Mouse (Mus musculus) thymus, postnatal 10 days (tissue): Measurements from ENCODE around the gene Gdf7.

Source experiments
- DNase-seq, 2 experiments: peaks; one replicate each; pipeline ENCODE4 v3.0.0; 2021; ENCODE audit warnings: low spot score in 2 of 2

The Gdf7 gene

DNA sequence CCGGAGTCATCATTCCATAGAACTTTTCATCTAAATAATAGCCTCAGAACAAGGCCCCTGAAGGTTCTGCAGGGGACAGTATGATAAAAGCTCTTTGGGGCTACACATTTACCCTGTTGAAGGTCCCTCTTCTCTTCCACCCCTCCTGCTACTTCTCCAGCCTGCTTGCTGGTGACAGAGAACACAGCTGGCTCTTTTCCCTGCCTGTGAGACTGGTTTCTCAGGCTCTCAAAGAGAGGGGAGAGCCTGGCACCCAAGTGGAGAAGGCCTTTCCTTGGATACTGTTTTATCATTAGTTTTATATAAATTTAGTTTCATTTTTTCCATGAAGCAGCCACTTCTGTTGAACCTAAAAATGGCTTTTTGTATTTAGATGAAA, 25.9 kb upstream of the Gdf7 start:
- no peak for DNase-seq

DNA sequence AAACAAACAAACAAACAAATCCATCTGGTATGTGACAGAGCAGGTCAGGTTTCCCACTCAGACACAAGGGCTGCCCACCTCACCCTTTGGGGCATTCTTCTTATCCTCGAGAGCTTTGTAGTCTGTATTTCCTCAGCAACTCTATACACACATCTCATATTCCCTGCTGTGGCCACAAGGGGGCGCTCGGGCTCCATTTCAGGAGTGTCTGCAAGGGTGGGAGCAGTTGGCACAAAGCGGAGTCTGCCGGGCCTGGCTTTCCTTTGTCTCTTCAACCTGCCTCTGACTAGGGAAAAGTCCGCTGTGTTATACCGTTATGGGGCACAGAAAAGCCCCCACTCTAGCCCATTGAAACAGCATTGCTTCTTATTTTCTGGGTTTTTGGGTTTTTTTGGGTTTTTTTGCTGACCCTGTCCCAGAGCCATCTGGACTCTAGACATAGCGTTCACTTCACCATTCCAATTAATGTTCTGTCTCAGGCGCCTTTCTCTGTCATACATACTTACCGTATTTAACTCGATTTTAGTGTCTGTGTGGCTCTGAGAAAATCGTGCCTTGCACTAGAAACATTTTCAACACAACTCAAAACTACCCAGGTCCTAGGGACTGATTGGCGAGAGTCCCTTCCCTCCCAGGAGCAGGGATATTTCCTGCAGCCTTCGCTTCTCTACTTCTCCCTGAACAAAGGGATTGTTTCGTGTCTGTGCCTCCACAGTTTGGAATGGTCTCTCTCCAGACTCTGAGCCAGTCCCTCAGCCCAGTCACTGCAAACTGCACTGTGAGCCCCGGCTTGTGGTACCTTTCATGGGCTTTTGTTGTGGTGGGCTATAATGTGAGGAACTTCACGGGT, 25.3 kb upstream of the Gdf7 start:
- DNase-seq, result peak; percentile 70 to 90

DNA sequence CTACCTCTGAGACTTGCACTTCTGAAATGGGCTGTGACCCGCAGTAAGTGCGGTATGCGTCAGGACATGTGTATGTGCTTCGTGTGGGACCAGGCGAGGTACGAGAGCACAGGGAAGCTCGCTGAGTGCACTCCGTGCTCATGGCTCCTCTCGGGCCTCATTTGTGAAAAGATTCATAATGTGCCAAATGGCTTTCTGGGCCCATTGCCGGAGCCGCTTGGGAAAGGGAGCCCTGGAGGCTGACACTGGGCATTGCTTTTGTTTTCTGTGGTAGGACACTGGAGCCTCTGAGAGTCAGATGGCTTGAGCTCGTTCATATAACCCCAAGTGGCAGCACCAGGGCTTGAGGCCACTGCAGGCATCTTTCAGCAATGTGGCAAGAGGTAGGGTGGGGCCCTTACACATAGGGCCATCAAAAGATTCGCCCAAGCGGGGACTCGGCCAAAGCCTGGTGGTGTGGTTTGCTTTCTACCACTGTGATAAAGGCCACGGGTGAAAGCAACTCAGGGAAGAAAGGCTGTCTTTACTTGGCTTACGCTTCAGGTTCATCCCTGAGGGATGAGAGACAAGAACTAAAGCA, 24.3 kb upstream of the Gdf7 start:
- no peak for DNase-seq

DNA sequence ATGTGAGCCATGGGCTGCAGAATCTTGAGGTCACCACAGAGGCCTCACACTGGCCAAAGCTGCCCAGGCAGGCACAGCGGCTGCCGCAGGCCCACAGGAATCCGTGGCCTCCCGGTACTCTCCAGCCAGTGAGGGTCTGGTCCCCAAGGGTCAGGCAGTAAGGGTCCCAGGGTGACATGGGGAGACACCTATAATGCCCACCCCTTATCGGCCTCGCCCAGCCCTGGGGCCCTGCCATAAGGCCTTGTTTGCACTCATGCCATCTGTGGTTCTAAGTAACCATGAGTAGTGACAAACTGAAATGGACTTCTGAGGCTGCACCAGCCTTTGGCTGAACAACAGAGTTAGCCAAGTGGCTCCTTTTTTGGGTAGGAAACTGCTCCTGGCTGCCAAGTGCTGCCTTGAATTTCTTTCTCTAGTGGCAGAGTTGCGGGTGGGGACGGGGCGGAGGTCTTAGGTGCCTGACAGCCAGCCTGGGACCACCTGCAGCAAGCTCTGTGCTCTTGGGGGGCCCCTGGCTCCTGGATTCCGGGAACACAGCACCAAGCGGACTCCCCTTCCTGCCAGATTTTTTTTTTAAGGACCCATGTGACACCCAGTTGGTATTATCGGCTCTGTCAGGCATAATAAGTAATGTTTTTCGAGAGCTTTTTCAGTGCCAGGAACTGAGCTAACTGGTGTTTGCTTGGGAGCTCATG, 23.6 kb upstream of the Gdf7 start:
- no peak for DNase-seq

DNA sequence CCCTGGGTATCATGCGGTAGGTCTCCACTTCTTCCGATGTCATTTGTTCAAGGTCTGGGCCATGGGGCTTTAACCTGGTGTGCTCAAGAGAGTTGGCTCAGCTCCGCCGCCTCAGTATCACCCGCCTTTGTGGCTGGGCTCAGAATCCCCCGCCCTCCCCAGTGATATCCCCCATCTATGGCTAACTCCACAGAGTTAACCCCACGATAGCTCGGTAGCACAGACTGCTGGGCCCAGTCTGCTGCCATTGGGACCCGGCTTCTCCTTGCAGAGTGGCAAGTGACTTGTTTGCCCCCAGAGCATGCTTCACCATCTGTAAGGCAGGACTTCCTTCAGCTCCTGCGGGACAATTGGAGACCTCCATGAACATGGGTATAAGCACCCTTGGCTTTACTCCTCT, 22.3 kb upstream of the Gdf7 start:
- no peak for DNase-seq

- DNase-seq, result no peak
Measured at GRCm38 (mm10) chr12:8321506-8321905, 19.8 kb upstream of the Gdf7 start.

DNA sequence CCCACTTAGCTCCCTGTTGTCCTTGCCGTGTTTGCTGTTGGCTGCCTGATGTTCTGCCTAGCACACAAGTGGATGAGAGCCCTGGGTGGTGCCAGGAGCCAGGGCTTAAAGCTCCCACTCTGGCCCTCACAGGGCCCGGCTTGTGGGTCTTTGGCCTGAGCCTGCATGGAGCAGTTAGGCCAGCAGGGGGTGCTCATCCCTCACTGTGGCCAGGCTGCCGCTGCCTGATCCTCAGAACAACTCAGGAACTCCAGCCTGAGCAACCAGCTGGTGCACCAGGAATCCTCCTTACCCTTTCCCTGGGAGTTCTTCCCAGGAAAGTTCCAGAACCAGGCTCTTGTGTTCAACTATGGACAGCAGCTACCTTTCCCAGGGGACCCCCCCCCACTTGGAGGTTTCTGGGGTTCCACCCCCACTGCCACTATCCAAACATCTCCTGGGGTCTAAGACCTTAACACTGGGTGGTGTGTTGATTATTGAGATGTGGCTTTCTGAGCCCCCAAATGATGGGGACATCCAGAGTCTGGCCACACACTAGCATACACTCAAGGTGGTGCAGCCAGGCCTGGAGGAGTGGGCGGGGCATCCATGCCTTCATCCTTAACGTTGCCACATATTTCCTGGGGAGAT, 18.4 kb upstream of the Gdf7 start:
- peak; percentile 20 to 69 for DNase-seq

DNA sequence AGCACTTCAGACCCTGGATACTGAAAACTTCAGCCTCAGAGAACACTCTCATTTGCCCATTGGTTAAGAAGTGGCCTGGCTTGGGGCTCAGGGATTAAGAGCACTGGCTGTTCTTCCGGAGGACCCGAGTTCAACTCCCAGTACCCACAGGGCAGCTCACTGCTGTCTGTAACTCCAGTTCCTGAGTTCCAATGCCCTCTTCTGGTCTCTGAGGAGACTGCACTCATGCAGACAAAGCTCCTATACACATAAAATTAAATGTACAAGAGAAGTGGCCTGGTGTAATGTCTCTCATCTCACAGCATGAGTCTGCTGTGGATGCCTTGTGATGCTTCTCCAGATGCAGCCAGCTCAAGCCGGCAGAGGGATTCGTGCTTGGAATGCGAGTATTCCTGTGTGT, 14.8 kb upstream of the Gdf7 start:
- no peak for DNase-seq

- no peak for DNase-seq
Measured at GRCm38 (mm10) chr12:8313773-8314172, 12.0 kb upstream of the Gdf7 start.

- DNase-seq, result peak; percentile 62 to 89
Measured at GRCm38 (mm10) chr12:8313270-8313771, 11.6 kb upstream of the Gdf7 start, which contains the start of gene Hs1bp3. Gene Hs1bp3 (plus strand): TSS chr12:8313432.

GRCm38 (mm10) chr12:8312266-8312665, 10.5 kb upstream of the Gdf7 start:
- DNase-seq, result no peak

- no peak for DNase-seq
Measured at GRCm38 (mm10) chr12:8310992-8311391, 9.2 kb upstream of the Gdf7 start.

DNA sequence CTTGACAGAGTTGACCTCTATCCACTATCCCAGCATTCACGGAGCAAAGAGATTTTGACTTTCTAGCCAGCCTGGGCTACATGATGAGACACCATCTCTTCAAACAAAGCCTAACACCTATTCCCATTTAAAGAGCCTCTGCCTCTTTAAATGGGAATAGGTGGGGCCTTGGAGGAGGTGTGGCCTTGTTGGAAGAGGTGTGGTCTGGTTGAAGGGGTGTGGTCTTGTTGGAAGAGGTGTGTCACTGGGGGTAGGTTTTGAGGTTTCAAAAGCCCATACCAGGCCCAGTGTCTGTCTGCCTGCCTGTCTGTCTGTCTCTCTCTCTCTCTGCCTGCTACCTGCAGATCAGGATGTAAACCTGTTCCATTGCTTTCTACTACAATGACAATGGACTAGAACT, 5.2 kb upstream of the Gdf7 start:
- no peak for DNase-seq

- peak; percentile 23 to 49 for DNase-seq
Measured at GRCm38 (mm10) chr12:8306432-8306831, 4.7 kb upstream of the Gdf7 start.

DNA sequence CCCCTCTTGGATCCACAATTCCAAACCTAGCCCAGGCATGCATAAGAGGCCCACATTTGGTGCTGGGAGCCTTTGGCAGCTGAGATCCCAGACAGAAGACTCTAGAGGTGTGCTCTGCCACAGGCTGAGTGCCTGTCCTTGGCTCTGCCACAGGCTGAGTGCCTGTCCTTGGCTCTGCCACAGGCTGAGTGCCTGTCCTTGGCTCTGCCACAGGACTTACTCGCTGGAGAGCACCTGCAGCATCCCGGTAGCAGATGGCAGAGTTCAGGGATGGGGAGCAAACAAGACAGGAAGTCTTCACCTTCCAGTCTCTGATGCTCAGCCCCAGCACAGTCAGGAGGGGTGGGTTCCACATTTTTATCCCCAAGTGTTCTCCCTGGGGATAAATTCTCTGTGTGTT, 3.5 kb upstream of the Gdf7 start:
- no peak for DNase-seq

GRCm38 (mm10) chr12:8301011-8301814, 541 bp downstream of the Gdf7 start:
- no peak for DNase-seq

- no peak for DNase-seq
Measured at GRCm38 (mm10) chr12:8300521-8300920, 1.2 kb downstream of the Gdf7 start.

GRCm38 (mm10) chr12:8300111-8300480, 1.7 kb downstream of the Gdf7 start:
- no peak for DNase-seq

DNA sequence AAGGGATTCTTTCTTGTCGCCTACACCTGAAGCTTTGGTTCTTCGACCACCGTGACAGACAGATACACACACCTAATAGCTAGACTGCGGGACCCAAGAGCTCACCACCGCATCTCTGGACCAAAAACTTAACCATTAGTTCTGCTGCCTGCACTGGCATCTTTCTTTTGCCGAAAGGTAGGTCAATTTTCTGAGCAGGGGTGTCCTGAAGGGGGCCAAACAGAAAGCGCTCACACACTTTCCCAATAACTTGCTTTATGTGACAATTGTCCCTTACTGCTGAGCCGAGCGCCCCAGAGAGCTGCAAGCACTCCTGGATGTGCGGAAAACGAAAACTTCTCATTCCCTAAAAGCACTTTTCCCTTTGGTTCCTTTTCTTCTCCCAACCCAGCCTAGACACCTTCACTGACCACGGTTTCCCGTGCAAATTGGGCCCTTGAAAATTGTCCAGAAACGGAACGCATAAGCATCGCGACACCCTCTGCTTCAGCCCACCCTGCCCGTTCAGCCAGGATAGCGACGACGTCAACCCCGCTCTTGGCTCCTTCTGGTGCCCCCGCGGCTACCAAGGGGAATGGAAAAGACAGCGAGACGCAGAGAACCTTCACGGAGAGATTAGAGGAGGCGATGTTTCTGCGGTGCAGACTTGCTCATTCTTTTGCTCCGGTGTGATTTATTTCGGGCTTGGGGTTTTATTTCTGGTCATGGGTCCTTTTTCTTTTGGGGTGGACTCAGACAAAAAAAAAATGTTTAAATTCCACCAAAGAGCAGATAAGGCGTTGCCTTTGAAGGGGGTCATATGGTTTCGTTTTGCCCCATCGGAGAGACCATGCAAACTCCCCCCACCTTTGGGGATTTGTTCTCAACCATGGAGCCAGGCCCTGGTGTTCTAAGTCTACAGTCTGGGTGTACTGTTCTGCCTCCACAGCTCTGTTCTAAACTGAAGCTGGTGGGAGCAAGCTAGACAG, 2.3 kb downstream of the Gdf7 start:
- no peak for DNase-seq
